Mouse (Mus musculus) heart, adult 2 months (tissue): ENCODE measurements around the gene Xcr1. TPM values are rescaled to one million over a fixed set of nuclear protein-coding genes. Genes with fewer than 3 reads are reported as not detected.

Source experiments
- DNase-seq, 2 experiments: peaks; one replicate each; pipeline ENCODE4 v3.0.0; 2021
- H3K27ac ChIP-seq: fragments of 200-600 bp; 2 replicates; pipeline ENCODE4 v1.8.1; 2022
- H3K27me3 ChIP-seq: fragments of 200-500 bp; 2 replicates; pipeline ENCODE4 v1.6.1; 2012; ENCODE audit warnings: mild to moderate bottlenecking, low read length, inconsistent platforms, mixed read lengths; ENCODE audit not compliant: control insufficient read depth, insufficient read depth
- H3K36me3 ChIP-seq: fragments of 200-500 bp; 2 replicates; pipeline ENCODE4 v1.6.1; 2012; ENCODE audit warnings: low read length, inconsistent platforms; ENCODE audit not compliant: control insufficient read depth, insufficient read depth
- H3K4me1 ChIP-seq: fragments of 200-500 bp; 2 replicates; pipeline ENCODE4 v1.6.1; 2011; ENCODE audit warnings: low read length; ENCODE audit not compliant: control insufficient read depth, insufficient read depth
- H3K4me3 ChIP-seq: fragments of 200-600 bp; 2 replicates; pipeline ENCODE4 v1.8.1; 2022
- H3K79me2 ChIP-seq: fragments of 200-500 bp; replicated peaks from 2 replicates; pipeline ENCODE4 v1.6.1; 2012; ENCODE audit warnings: mild to moderate bottlenecking, inconsistent platforms, low read length, moderate library complexity, mixed read lengths; ENCODE audit not compliant: control insufficient read depth, insufficient read depth
- H3K9ac ChIP-seq: fragments of 200-500 bp; 2 replicates; pipeline ENCODE4 v1.6.1; 2012; ENCODE audit warnings: low read depth, mild to moderate bottlenecking, control low read depth, inconsistent platforms, low read length, mixed read lengths
- CTCF ChIP-seq: fragments of 200-600 bp; IDR thresholded peaks from 2 replicates; pipeline ENCODE4 v1.8.1; 2022; ENCODE audit warnings: antibody characterized with exemption, mild to moderate bottlenecking, moderate library complexity
- EP300 ChIP-seq: fragments of 200-500 bp; IDR thresholded peaks from 2 replicates; pipeline ENCODE4 v1.6.1; 2011; ENCODE audit warnings: low read depth, low read length, control low read depth; ENCODE audit not compliant: insufficient read depth
- POLR2A ChIP-seq: fragments of 200-500 bp; IDR thresholded peaks from 2 replicates; pipeline ENCODE4 v1.6.1; 2011; ENCODE audit warnings: mild to moderate bottlenecking, low read depth, low read length, control low read depth; ENCODE audit not compliant: insufficient read depth
- WGBS: fragments of 180-500 bp; shearing (Covaris S2); methylation state at CpG from one replicate; pipeline ENCODE4 v1.1.7; 2018; 5-methylcytosine and 5-hydroxymethylcytosine counted together
- intact Hi-C: fragments of 180-260 bp; cut with DNase I; formaldehyde crosslinking; loops from one replicate; pipeline ENCODE4 v1.15.1; 2025
- long read RNA-seq: library from polyadenylated mRNA; stranded (forward); transcript quantifications from one replicate; pipeline ENCODE4 v2.0.0, GENCODE M21; 2021
- polyA plus RNA-seq: library from polyadenylated mRNA; depleted of rRNA; stranded (reverse); fragments of >200 nt; gene quantifications from 2 replicates; pipeline ENCODE4 v1.2.3, GENCODE M21; 2012; rRNA removed
- total RNA-seq, 2 experiments: library from RNA; stranded (reverse); gene quantifications; 2 replicates each; pipeline ENCODE4 v1.2.3; 2021

Xcr1 gene
- total RNA-seq (not detected), polyA plus RNA-seq (0.14 and 0.32 TPM in 2 replicates)
- long read RNA-seq: 0 reads

DNA sequence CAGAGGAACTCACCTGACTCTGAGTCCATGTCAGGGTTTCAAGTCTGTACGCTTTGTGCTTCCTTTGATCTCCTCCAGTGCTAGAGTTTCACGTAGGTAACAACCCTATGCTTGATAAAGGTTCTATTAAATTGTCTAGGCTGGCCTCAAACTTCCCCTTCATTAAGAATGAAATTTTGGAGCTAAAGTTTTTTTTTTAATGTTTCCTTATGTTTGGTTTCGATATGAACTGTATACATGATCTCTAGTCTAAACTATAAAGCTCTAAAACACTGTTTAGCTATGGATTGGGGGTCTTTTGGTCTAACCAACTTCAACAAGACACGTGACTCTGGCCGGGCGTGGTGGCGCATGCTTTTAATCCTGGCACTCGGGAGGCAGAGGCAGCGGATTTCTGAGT, at the start of gene Xcr1:
TSS of gene Xcr1 (minus strand) at position 101 of the 400 bp plus-strand sequence.
- no peak for DNase-seq
- intact Hi-C loops: no loop called here
- no peak within 1 kb of the TSS for H3K4me3 ChIP-seq
- H3K27ac ChIP-seq: no peak within 1 kb of the TSS
- no peak within 1 kb of the TSS for H3K9ac ChIP-seq
- no peaks in the 10 kb centered on the region for H3K27me3 ChIP-seq
- no peaks in the 10 kb centered on the region for H3K4me1 ChIP-seq
- H3K79me2 ChIP-seq: no peaks in the 10 kb centered on the region
- TF ChIP-seq POLR2A: no peak
- no peak for TF ChIP-seq EP300
- no peak for TF ChIP-seq CTCF
- H3K36me3 ChIP-seq: no peaks in the 10 kb centered on the region
- WGBS: 88% methylated on average over 9 of the region's 9 CpGs

DNA sequence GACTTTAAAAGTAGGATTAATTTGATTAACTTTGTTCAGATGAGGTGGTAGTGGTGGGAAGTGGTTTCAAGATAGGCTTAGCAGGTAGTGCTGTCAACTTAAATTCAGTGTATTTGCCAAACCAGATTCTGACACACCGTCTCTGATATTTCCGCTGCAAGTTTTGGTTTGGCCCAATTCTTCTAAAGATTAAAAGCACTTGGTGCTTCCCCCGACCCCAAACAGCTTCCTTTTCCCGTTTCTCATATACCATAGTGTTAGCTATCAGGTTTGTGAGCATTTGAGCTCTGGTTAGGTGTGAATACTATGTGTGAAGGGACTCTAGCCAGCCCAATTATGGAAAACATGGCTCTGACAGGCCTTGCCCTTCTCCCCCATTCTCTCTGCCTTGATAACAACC, 10.2 kb upstream of the Xcr1 start:
- Histone ChIP-seq H3K36me3 (no peaks in the 10 kb centered on the region), H3K27me3 (no peaks in the 10 kb centered on the region), H3K27ac (no peak overlapping the region), H3K9ac (no peak overlapping the region), H3K4me3 (no peak overlapping the region), H3K79me2 (no peaks in the 10 kb centered on the region), H3K4me1 (no peaks in the 10 kb centered on the region)
- TF ChIP-seq POLR2A: no peak
- no peak for TF ChIP-seq CTCF
- TF ChIP-seq EP300: no peak
- whole genome bisulfite sequencing: 52% methylated on average over 4 of the region's 4 CpGs
- intact Hi-C loops: no loop called here
- no peak for DNase-seq

DNA sequence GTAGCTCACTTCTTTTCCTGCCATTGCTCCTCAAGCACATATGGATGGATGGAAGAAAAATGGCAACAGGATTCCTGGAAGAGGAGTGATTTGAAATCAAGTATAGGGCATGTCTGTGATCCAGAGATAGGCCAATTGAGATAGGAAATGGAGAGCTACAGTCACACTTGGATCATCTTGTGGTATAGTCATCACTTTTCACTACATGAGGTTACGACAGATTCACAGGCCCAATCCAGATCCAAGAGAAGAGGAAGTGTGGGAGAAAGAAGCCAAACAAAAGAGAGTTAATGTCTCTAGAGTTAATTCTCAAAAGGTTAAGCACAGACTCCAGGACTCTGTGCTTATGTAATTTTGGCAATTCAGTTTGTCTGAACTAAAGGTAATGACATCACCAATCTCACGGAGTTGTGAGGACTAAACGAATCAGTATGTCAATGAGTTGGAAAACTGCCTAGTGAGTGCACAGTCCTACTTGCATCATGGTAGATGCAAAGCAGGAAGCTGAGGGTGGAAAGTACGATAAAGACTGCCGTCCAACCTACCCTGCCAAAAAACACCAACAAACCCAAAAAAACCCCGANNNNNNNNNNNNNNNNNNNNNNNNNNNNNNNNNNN, 7.4 kb upstream of the Xcr1 start:
- Histone ChIP-seq H3K27me3 (no peaks in the 10 kb centered on the region), H3K9ac (no peak overlapping the region), H3K36me3 (no peaks in the 10 kb centered on the region), H3K79me2 (no peaks in the 10 kb centered on the region), H3K4me1 (no peaks in the 10 kb centered on the region), H3K4me3 (no peak overlapping the region), H3K27ac (no peak overlapping the region)
- intact Hi-C loops: no loop called here
- TF ChIP-seq POLR2A: no peak
- TF ChIP-seq EP300: no peak
- no peak for TF ChIP-seq CTCF
- 25% methylated on average over 6 of the region's 6 CpGs for WGBS
- no peak for DNase-seq

DNA sequence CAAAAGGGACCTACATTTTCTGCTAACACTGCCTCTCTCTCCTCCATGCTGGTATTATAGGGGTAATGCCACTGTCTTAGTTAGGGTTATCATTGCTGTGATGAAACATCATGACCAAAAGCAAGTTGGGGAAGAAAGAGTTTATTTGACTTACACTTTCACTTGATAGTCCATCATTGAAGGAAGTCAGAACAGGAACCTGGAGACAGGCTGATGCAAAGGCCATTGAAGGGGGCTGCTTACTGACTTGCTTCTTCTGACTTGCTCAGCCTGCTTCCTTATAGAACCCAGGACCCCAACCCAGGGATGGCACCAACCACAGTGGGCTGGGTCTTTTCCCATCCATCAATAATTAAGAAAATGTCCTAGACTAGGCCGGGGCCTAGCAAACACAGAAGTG, 1.8 kb upstream of the Xcr1 start:
- TF ChIP-seq POLR2A (no peak), CTCF (no peak), EP300 (no peak)
- no peak overlapping the region for H3K4me3 ChIP-seq
- H3K4me1 ChIP-seq: no peaks in the 10 kb centered on the region
- DNase-seq: no peak
- 91% methylated on average over 1 of the region's 1 CpGs for WGBS
- intact Hi-C loops: no loop called here
- no peaks in the 10 kb centered on the region for H3K36me3 ChIP-seq
- H3K27me3 ChIP-seq: no peaks in the 10 kb centered on the region
- H3K9ac ChIP-seq: no peak overlapping the region
- H3K27ac ChIP-seq: no peak overlapping the region
- no peaks in the 10 kb centered on the region for H3K79me2 ChIP-seq

DNA sequence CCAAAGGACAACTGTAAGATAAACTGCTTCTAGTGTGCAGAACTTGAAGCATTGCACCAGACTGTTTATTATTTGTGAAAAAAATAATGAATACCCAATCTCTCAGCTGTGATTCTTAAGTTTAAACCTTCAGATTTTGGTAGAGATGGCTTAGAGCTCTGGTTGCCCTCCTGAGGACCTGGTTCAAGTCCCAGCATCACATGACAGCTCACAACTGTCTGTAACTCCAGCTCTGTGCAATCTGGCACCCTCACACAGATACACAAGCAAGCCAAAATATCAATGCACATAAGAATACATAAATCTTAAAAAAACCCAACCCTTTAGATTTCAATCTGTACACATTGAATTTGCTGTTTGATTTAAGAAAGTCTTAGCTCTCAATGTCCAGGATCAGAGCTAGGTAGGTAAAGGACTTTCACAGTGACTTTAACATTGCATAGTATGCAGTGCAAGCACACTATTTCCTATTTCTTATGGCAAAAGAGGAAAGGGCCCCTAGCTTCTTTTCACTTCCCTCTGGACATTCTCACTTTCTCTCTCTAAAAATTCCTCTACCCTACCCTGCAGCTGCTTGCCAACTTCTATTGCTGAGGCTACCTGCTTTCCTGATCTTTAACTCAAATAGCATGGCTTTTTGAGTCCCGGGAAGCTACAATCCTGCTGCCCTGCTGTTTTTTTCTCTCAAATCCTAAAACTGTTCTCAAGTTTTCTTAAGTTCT, 1.2 kb upstream of the Xcr1 start:
- DNase-seq: no peak
- no peaks in the 10 kb centered on the region for H3K36me3 ChIP-seq
- H3K4me3 ChIP-seq: no peak overlapping the region
- WGBS: 81% methylated on average over 1 of the region's 1 CpGs
- H3K27ac ChIP-seq: no peak overlapping the region
- intact Hi-C loops: no loop called here
- no peaks in the 10 kb centered on the region for H3K4me1 ChIP-seq
- H3K9ac ChIP-seq: no peak overlapping the region
- H3K27me3 ChIP-seq: no peaks in the 10 kb centered on the region
- TF ChIP-seq EP300: no peak
- H3K79me2 ChIP-seq: no peaks in the 10 kb centered on the region

DNA sequence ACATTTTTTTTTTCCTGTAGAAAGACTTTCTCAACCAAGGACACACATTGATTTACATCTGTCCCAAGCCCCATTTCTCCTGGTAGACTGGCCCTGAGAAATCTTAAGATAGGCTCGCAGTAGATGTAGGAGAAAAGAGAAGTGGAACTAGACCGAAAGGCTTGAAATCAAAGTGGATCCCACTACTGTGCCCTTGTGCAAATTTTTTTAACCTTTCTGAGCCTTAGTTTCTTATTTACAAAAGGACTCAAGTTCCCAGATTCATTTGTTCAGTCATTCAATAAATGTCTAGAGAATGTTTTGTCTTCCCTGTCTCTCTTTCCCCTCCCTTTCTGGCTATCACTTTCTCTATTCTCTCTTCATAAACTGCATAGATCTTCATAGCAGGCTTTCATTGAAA, 5.0 kb downstream of the Xcr1 start:
- no peak overlapping the region for H3K27ac ChIP-seq
- no peak overlapping the region for H3K4me3 ChIP-seq
- no peaks in the 10 kb centered on the region for H3K79me2 ChIP-seq
- DNase-seq: no peak
- peaks cover 2% of the 10 kb centered on the region for H3K4me1 ChIP-seq
- H3K27me3 ChIP-seq: no peaks in the 10 kb centered on the region
- intact Hi-C loops: no loop called here
- WGBS: 63% methylated on average over 2 of the region's 2 CpGs
- H3K9ac ChIP-seq: no peak overlapping the region
- TF ChIP-seq EP300 (no peak), POLR2A (no peak), CTCF (no peak)
- no peaks in the 10 kb centered on the region for H3K36me3 ChIP-seq
